Mouse (Mus musculus) bone marrow macrophage, adult 2 months (primary cell): ENCODE measurements around the gene Hagh.

Source experiments
- CTCF ChIP-seq: IDR thresholded peaks from 2 replicates; pipeline ENCODE4 v1.5.1; 2012; ENCODE audit warnings: low read depth, mild to moderate bottlenecking, low read length, moderate library complexity
- POLR2A ChIP-seq: IDR thresholded peaks from 2 replicates; pipeline ENCODE4 v1.6.1; 2012; ENCODE audit warnings: mild to moderate bottlenecking, low read depth, low read length, borderline replicate concordance

DNA sequence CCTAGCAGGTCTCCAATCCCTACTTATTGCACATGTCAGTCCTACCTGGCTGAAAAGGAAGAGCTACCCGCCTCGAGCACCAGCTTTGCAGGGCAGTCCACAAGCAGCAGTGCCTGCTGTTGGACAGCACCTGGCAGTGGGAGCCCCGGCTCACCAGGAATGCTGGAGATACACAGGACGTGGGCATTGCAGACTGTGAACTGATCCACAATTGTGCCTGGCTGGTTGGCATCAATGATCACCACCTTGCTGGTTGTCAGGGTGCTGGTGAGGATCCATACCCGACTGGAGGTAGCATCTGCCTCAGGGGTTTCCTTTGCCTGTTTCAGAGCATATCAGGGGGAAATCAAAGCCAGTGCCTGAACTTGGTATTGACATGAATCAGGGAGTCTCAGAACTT, 62.2 kb downstream of the Hagh start:
- TF ChIP-seq CTCF (no peak), POLR2A (no peak)
